Mouse (Mus musculus): ENCODE data around the gene Eif4g1. TPM values are rescaled to one million over a fixed set of nuclear protein-coding genes. Genes with fewer than 3 reads are reported as not detected.

The Eif4g1 gene
- polyA plus RNA-seq, 1 experiment from 2014 or later: 73.5 TPM

GRCm38 (mm10) chr16:20642161-20642560 lies 26.0 kb upstream of the Eif4g1 start:
- Histone ChIP-seq H3K4me1 (ENCODE audit: insufficient read depth, low read depth, low read length) (no peaks in the 10 kb centered on the region), H3K9me3 (ENCODE audit: low read length) (no peaks in the 10 kb centered on the region), H3K27ac (ENCODE audit: low read length) (no peak overlapping the region), H3K36me3 (ENCODE audit: insufficient read depth, low read length) (no peaks in the 10 kb centered on the region), H3K4me3 (ENCODE audit: low read depth, low read length) (no peak overlapping the region), H3K4me2 (replicated peaks; ENCODE audit: low read depth, low read length) (no peak overlapping the region), H3K27me3 (replicated peaks; ENCODE audit: insufficient read depth, low read length) (no peaks in the 10 kb centered on the region), H3K9ac (replicated peaks; ENCODE audit: low read depth) (no peak overlapping the region)
- peak; percentile 37; the same call in 1 of the 2 replicates for ATAC-seq
- no peak for TF ChIP-seq EP300 (IDR thresholded peaks at IDR 0.05)
- peak; percentile 83 for TF ChIP-seq CTCF (IDR thresholded peaks at IDR 0.05)
- 3% methylated on average over 8 of the region's 8 CpGs for WGBS
- DNase-seq (ENCODE audit: low spot score): peak; percentile 68

GRCm38 (mm10) chr16:20643911-20644310 lies 24.2 kb upstream of the Eif4g1 start:
- no peaks in the 10 kb centered on the region for H3K9me3 ChIP-seq (ENCODE audit: low read length)
- H3K27ac ChIP-seq (ENCODE audit: low read length): no peak overlapping the region
- DNase-seq (ENCODE audit: low spot score) (no peak), ATAC-seq (no peak)
- H3K36me3 ChIP-seq (ENCODE audit: insufficient read depth, low read length): no peaks in the 10 kb centered on the region
- H3K4me2 ChIP-seq (replicated peaks; ENCODE audit: low read depth, low read length): no peak overlapping the region
- H3K4me1 ChIP-seq (ENCODE audit: insufficient read depth, low read depth, low read length): no peaks in the 10 kb centered on the region
- no peak for TF ChIP-seq EP300 (IDR thresholded peaks at IDR 0.05)
- no peak for TF ChIP-seq CTCF (IDR thresholded peaks at IDR 0.05)
- 81% methylated on average over 7 of the region's 7 CpGs for WGBS
- H3K4me3 ChIP-seq (ENCODE audit: low read depth, low read length): no peak overlapping the region
- no peak overlapping the region for H3K9ac ChIP-seq (replicated peaks; ENCODE audit: low read depth)
- H3K27me3 ChIP-seq (replicated peaks; ENCODE audit: insufficient read depth, low read length): no peaks in the 10 kb centered on the region

- H3K9me3 ChIP-seq (ENCODE audit: low read length): no peaks in the 10 kb centered on the region
- TF ChIP-seq CTCF (IDR thresholded peaks at IDR 0.05) (peak; percentile 34; the same call in 1 of the 2 replicates), EP300 (IDR thresholded peaks at IDR 0.05) (no peak)
- peak within 1 kb of the TSS; percentile 64 for H3K27ac ChIP-seq (ENCODE audit: low read length)
- peak within 1 kb of the TSS; percentile 60 for H3K9ac ChIP-seq (replicated peaks; ENCODE audit: low read depth)
- H3K36me3 ChIP-seq (ENCODE audit: insufficient read depth, low read length): peaks cover 10% of the 10 kb centered on the region; the same call in 1 of the 2 replicates
- peak; percentile 96 for DNase-seq (ENCODE audit: low spot score)
- peak; percentile 99 for ATAC-seq
- 2% methylated on average over 35 of the region's 46 CpGs for WGBS
- peak within 1 kb of the TSS; percentile 79 for H3K4me2 ChIP-seq (replicated peaks; ENCODE audit: low read depth, low read length)
- H3K4me3 ChIP-seq (ENCODE audit: low read depth, low read length): peak within 1 kb of the TSS; percentile 57
- H3K27me3 ChIP-seq (replicated peaks; ENCODE audit: insufficient read depth, low read length): no peaks in the 10 kb centered on the region
- H3K4me1 ChIP-seq (ENCODE audit: insufficient read depth, low read depth, low read length): no peaks in the 10 kb centered on the region
These were observed 16.8 kb upstream of the Eif4g1 start, which contains the start of gene Psmd2 for GRCm38 (mm10) chr16:20651076-20651946. TSS of gene Psmd2 (plus strand) at chr16:20651652.

GRCm38 (mm10) chr16:20651947-20652310 lies 16.2 kb upstream of the Eif4g1 start:
- 7% methylated on average over 12 of the region's 12 CpGs for WGBS

GRCm38 (mm10) chr16:20653315-20653714 lies 14.8 kb upstream of the Eif4g1 start:
- Histone ChIP-seq H3K27ac (ENCODE audit: low read length) (no peak overlapping the region), H3K4me1 (ENCODE audit: insufficient read depth, low read depth, low read length) (no peaks in the 10 kb centered on the region), H3K9ac (replicated peaks; ENCODE audit: low read depth) (no peak overlapping the region), H3K27me3 (replicated peaks; ENCODE audit: insufficient read depth, low read length) (no peaks in the 10 kb centered on the region), H3K4me3 (ENCODE audit: low read depth, low read length) (no peak overlapping the region), H3K9me3 (ENCODE audit: low read length) (no peaks in the 10 kb centered on the region), H3K36me3 (ENCODE audit: insufficient read depth, low read length) (peaks cover 26% of the 10 kb centered on the region), H3K4me2 (replicated peaks; ENCODE audit: low read depth, low read length) (no peak overlapping the region)
- no peak for TF ChIP-seq CTCF (IDR thresholded peaks at IDR 0.05)
- TF ChIP-seq EP300 (IDR thresholded peaks at IDR 0.05): no peak
- WGBS: 53% methylated on average over 2 of the region's 2 CpGs
- DNase-seq (ENCODE audit: low spot score): peak; percentile 24
- no peak for ATAC-seq

More at GRCm38 (mm10) chr16:20651947-20652310, 16.2 kb upstream of the Eif4g1 start:
- H3K27me3 ChIP-seq (replicated peaks; ENCODE audit: insufficient read depth, low read length): no peaks in the 10 kb centered on the region
- peak overlapping the region; percentile 60 for H3K9ac ChIP-seq (replicated peaks; ENCODE audit: low read depth)
- TF ChIP-seq EP300 (IDR thresholded peaks at IDR 0.05): no peak
- no peak for TF ChIP-seq CTCF (IDR thresholded peaks at IDR 0.05)
- peak overlapping the region; percentile 57 for H3K4me3 ChIP-seq (ENCODE audit: low read depth, low read length)
- no peaks in the 10 kb centered on the region for H3K4me1 ChIP-seq (ENCODE audit: insufficient read depth, low read depth, low read length)
- DNase-seq (ENCODE audit: low spot score) (no peak), ATAC-seq (no peak; the same call in 1 of the 2 replicates)
- no peak overlapping the region for H3K27ac ChIP-seq (ENCODE audit: low read length)
- no peaks in the 10 kb centered on the region for H3K9me3 ChIP-seq (ENCODE audit: low read length)
- H3K36me3 ChIP-seq (ENCODE audit: insufficient read depth, low read length): peaks cover 16% of the 10 kb centered on the region; the same call in 1 of the 2 replicates
- H3K4me2 ChIP-seq (replicated peaks; ENCODE audit: low read depth, low read length): peak overlapping the region; percentile 79

GRCm38 (mm10) chr16:20657661-20658060 lies 10.5 kb upstream of the Eif4g1 start:
- 89% methylated on average over 4 of the region's 4 CpGs for WGBS
- Histone ChIP-seq H3K4me1 (ENCODE audit: insufficient read depth, low read depth, low read length) (no peaks in the 10 kb centered on the region), H3K4me2 (replicated peaks; ENCODE audit: low read depth, low read length) (no peak overlapping the region), H3K4me3 (ENCODE audit: low read depth, low read length) (no peak overlapping the region), H3K36me3 (ENCODE audit: insufficient read depth, low read length) (peaks cover 61% of the 10 kb centered on the region), H3K27me3 (replicated peaks; ENCODE audit: insufficient read depth, low read length) (no peaks in the 10 kb centered on the region), H3K9ac (replicated peaks; ENCODE audit: low read depth) (no peak overlapping the region), H3K27ac (ENCODE audit: low read length) (no peak overlapping the region), H3K9me3 (ENCODE audit: low read length) (no peaks in the 10 kb centered on the region)
- ATAC-seq (no peak), DNase-seq (ENCODE audit: low spot score) (no peak)
- TF ChIP-seq EP300 (IDR thresholded peaks at IDR 0.05) (no peak), CTCF (IDR thresholded peaks at IDR 0.05) (no peak)

Measured in lung, postnatal 0 days (tissue).